Mouse (Mus musculus) heart, embryonic 11.5 days (tissue): Measurements from ENCODE around the gene Prss27. TPM values are rescaled to one million over a fixed set of nuclear protein-coding genes. Genes with fewer than 3 reads are reported as not detected.
A peak's percentile ranks its signal among the peaks of the same experiment; 100 is the strongest.

Experiments used
- ATAC-seq: fragments of 200-750 bp; cut with Nextera tagmentation; replicated peaks from 2 replicates; pipeline ENCODE4 v1.8.0; 2017; ENCODE audit warnings: moderate library complexity; ENCODE audit not compliant: insufficient number of reproducible peaks, low FRiP score, low TSS enrichment
- H3K27ac ChIP-seq: fragments of 300-500 bp; sonication (generic); 2 replicates; pipeline ENCODE4 v1.5.1; 2014; ENCODE audit warnings: mild to moderate bottlenecking, low read depth, low read length
- H3K27me3 ChIP-seq: fragments of 300-500 bp; sonication (generic); 2 replicates; pipeline ENCODE4 v1.6.1; 2014; ENCODE audit warnings: mild to moderate bottlenecking, low read length, mixed read lengths; ENCODE audit not compliant: control insufficient read depth, insufficient read depth
- H3K36me3 ChIP-seq: fragments of 300-500 bp; sonication (generic); 2 replicates; pipeline ENCODE4 v1.6.1; 2014; ENCODE audit warnings: mild to moderate bottlenecking, low read length, moderate library complexity, mixed read lengths; ENCODE audit not compliant: control insufficient read depth, insufficient read depth
- H3K4me1 ChIP-seq: fragments of 300-500 bp; sonication (generic); 2 replicates; pipeline ENCODE4 v1.6.1; 2014; ENCODE audit warnings: low read length; ENCODE audit not compliant: control insufficient read depth, insufficient read depth
- H3K4me2 ChIP-seq: fragments of 300-500 bp; sonication (generic); 2 replicates; pipeline ENCODE4 v1.6.1; 2014; ENCODE audit warnings: mild to moderate bottlenecking, moderate library complexity
- H3K4me3 ChIP-seq: fragments of 300-500 bp; sonication (generic); 2 replicates; pipeline ENCODE4 v1.5.1; 2014; ENCODE audit warnings: low read depth, low read length
- H3K9ac ChIP-seq: fragments of 300-500 bp; sonication (generic); 2 replicates; pipeline ENCODE4 v1.6.1; 2014; ENCODE audit warnings: mild to moderate bottlenecking, low read depth, low read length, moderate library complexity
- H3K9me3 ChIP-seq: fragments of 300-500 bp; sonication (generic); replicated peaks from 2 replicates; pipeline ENCODE4 v1.6.1; 2016; ENCODE audit warnings: low read length; ENCODE audit not compliant: control insufficient read depth
- WGBS: fragments of 180-500 bp; shearing (Covaris S2); extraction: QIAGEN DNeasy Blood & Tissue Kit; methylation state at CpG from one replicate; pipeline ENCODE4 v1.1.7; 2014; ENCODE audit not compliant: insufficient replicate concordance; 5-methylcytosine and 5-hydroxymethylcytosine counted together
- polyA plus RNA-seq: library from polyadenylated mRNA; unstranded; fragments of >200 nt; fragmentation: Nextera tagmentation; extraction: Ambion mirVana; gene quantifications from 2 replicates; pipeline ENCODE4 v1.2.1, GENCODE M21; 2014

Prss27 gene
- polyA plus RNA-seq, 1 experiment from 2014 or later: 0.37 TPM

DNA sequence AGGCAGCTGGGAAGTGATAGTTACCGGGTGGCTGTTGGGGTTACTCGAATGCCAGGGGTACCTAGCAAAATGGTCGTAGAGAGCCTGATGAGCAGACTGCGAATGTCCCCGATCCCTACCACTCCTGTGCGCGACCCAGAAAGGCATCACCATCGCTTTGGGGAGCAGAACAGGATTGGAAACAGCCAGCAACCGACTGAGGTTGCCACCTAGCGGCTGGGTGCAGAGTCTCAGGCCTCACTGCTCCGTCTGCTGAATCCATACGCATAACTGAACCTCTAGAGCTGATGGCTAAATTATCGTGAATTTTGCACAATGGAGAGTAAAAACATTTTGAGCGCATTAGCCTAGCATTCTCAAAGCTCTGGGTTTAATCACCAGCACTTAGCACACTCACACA lies 22.2 kb upstream of the Prss27 start:
- H3K27ac ChIP-seq: no peak overlapping the region
- H3K4me1 ChIP-seq: no peaks in the 10 kb centered on the region
- H3K27me3 ChIP-seq: no peaks in the 10 kb centered on the region
- WGBS: 22% methylated on average over 14 of the region's 14 CpGs
- H3K9me3 ChIP-seq: no peaks in the 10 kb centered on the region
- ATAC-seq: no peak
- H3K4me3 ChIP-seq: no peak overlapping the region
- no peak overlapping the region for H3K4me2 ChIP-seq
- no peak overlapping the region for H3K9ac ChIP-seq
- H3K36me3 ChIP-seq: no peaks in the 10 kb centered on the region

- ATAC-seq: no peak
- 69% methylated on average over 6 of the region's 6 CpGs for WGBS
- H3K9me3 ChIP-seq: no peaks in the 10 kb centered on the region
- H3K36me3 ChIP-seq: no peaks in the 10 kb centered on the region
- no peaks in the 10 kb centered on the region for H3K27me3 ChIP-seq
- no peak overlapping the region for H3K4me3 ChIP-seq
- H3K4me1 ChIP-seq: peaks cover 5% of the 10 kb centered on the region; the same call in 1 of the 2 replicates
- H3K9ac ChIP-seq: no peak overlapping the region
- H3K4me2 ChIP-seq: no peak overlapping the region
- no peak overlapping the region for H3K27ac ChIP-seq
These were observed 17.2 kb upstream of the Prss27 start for GRCm38 (mm10) chr17:24020696-24021095.

DNA sequence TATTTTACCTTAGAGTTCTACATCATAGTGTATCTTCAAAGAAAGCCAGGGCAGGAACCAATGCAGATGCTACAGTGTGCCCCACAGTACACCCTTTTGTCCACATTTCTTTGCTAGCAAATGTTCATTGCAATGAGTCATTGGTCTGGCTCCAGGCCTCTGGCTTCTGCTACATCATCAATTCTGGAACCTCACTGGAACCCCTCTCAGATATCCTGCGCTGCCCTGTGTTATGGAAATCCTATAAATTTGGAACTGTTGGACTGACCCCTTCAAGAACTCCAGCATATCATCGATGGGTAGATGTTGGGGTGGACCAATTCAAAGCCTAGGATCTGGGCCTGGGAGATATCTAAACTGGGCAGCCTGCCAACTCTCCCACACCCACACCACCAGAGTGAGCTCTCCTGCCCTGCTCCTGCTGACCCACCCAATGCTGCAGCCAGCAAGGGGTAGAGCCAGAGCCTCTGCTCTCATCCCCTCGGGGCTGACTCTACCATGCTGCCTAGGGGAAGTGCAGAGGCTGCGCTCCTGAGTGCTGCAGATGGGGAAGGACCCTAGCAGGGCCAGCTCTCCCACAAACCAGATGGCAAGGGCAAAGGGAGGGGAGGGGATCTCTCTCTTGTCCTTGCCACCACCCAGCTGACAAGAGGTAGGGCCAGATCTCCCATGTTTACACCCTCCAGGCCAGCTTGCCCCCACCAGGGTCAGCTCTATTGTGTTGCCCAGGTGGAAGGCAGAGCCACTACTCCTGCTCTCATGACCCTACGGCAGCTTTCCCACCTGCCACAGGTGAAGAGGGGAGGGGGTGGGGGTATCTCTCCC lies 16.4 kb upstream of the Prss27 start:
- no peak overlapping the region for H3K9ac ChIP-seq
- ATAC-seq: peak; percentile 49; the same call in 1 of the 2 replicates
- H3K4me2 ChIP-seq: no peak overlapping the region
- 46% methylated on average over 5 of the region's 5 CpGs for WGBS
- H3K27ac ChIP-seq: no peak overlapping the region
- H3K27me3 ChIP-seq: no peaks in the 10 kb centered on the region
- H3K4me1 ChIP-seq: peaks cover 5% of the 10 kb centered on the region; the same call in 1 of the 2 replicates
- no peaks in the 10 kb centered on the region for H3K9me3 ChIP-seq
- H3K4me3 ChIP-seq: no peak overlapping the region
- H3K36me3 ChIP-seq: no peaks in the 10 kb centered on the region

DNA sequence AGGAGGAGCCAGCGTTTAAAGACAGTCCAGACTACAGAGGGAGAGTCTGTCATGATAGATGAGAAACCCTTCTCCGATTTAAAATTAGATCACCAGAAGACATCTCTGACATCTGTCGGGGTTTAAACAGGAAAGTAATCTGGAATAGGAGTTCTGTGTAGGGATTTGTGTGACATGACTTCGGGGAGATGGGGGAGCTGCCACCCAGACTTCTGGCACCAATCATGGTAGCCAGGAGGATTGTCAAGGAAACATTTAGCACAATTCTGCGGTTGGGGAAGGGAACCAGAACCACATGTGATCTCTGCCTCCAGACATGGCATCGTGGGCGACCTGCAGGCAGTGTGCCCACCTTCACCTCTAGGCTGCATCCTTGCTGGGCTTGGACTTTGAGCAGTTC lies 8.5 kb upstream of the Prss27 start:
- Histone ChIP-seq H3K27me3 (no peaks in the 10 kb centered on the region), H3K36me3 (no peaks in the 10 kb centered on the region), H3K4me3 (no peak overlapping the region), H3K9ac (no peak overlapping the region), H3K27ac (no peak overlapping the region), H3K4me1 (no peaks in the 10 kb centered on the region), H3K9me3 (no peaks in the 10 kb centered on the region), H3K4me2 (no peak overlapping the region)
- 69% methylated on average over 7 of the region's 7 CpGs for WGBS
- no peak for ATAC-seq

DNA sequence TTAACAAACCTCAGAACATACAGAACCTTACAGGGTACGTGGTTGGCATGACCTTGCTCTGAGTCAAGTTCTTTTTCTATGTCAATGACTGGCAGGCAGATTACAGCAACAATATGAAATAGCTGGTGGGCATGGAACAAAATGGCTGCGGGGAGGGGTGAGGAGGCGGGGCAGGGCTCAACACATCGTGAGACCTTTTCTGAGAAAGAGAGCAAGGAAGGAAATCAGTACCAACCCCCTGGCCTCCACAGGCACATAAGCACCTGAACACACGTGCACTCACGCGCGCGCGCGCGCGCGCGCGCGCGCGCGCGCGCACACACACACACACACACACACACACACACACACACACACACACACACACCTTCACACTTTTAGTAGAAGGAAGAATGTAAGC lies 7.4 kb upstream of the Prss27 start:
- H3K27ac ChIP-seq: no peak overlapping the region
- WGBS: 84% methylated on average over 11 of the region's 22 CpGs
- no peaks in the 10 kb centered on the region for H3K4me1 ChIP-seq
- ATAC-seq: no peak
- no peaks in the 10 kb centered on the region for H3K27me3 ChIP-seq
- H3K9me3 ChIP-seq: no peaks in the 10 kb centered on the region
- H3K4me3 ChIP-seq: no peak overlapping the region
- H3K9ac ChIP-seq: no peak overlapping the region
- H3K4me2 ChIP-seq: no peak overlapping the region
- H3K36me3 ChIP-seq: no peaks in the 10 kb centered on the region

- WGBS: 37% methylated on average over 7 of the region's 7 CpGs
- H3K9ac ChIP-seq: no peak overlapping the region
- H3K36me3 ChIP-seq: no peaks in the 10 kb centered on the region
- H3K27ac ChIP-seq: peak overlapping the region; percentile 17; the same call in 1 of the 2 replicates
- H3K4me2 ChIP-seq: no peak overlapping the region
- H3K4me1 ChIP-seq: no peaks in the 10 kb centered on the region
- H3K9me3 ChIP-seq: no peaks in the 10 kb centered on the region
- no peak; the same call in 1 of the 2 replicates for ATAC-seq
- no peaks in the 10 kb centered on the region for H3K27me3 ChIP-seq
- no peak overlapping the region for H3K4me3 ChIP-seq
These were observed 2.9 kb upstream of the Prss27 start for GRCm38 (mm10) chr17:24035087-24035486.

GRCm38 (mm10) chr17:24036954-24037353 lies 990 bp upstream of the Prss27 start:
- no peaks in the 10 kb centered on the region for H3K27me3 ChIP-seq
- no peak overlapping the region for H3K4me2 ChIP-seq
- no peak overlapping the region for H3K4me3 ChIP-seq
- H3K27ac ChIP-seq: no peak overlapping the region
- 64% methylated on average over 6 of the region's 6 CpGs for WGBS
- H3K36me3 ChIP-seq: no peaks in the 10 kb centered on the region
- H3K9ac ChIP-seq: no peak overlapping the region
- no peaks in the 10 kb centered on the region for H3K9me3 ChIP-seq
- no peak for ATAC-seq
- H3K4me1 ChIP-seq: no peaks in the 10 kb centered on the region

DNA sequence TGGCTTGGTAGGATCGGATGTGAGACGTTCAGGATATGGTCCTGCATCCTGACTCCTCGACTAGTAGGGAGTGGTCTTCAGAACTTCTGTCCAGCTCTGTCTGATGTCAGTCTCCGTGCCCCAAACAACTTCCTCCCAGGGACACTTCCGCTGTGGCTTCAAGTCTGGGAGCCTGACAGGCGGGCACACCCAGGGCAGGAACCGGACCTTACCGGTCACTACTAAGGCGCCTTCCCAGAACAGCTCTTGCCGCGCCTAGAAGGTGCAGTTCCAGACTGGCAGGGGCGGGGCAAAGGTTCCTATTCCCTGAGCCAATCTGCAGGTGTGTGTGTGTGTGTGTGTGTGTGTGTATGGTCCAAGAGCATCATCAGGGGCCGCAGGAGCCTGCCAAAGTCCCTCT lies 584 bp upstream of the Prss27 start:
- H3K4me2 ChIP-seq: no peak overlapping the region
- H3K4me1 ChIP-seq: no peaks in the 10 kb centered on the region
- H3K36me3 ChIP-seq: no peaks in the 10 kb centered on the region
- no peak overlapping the region for H3K9ac ChIP-seq
- no peaks in the 10 kb centered on the region for H3K9me3 ChIP-seq
- H3K27me3 ChIP-seq: no peaks in the 10 kb centered on the region
- H3K27ac ChIP-seq: no peak overlapping the region
- no peak for ATAC-seq
- 76% methylated on average over 13 of the region's 13 CpGs for WGBS
- no peak overlapping the region for H3K4me3 ChIP-seq

- WGBS: 64% methylated on average over 5 of the region's 5 CpGs
- ATAC-seq: no peak
- H3K9me3 ChIP-seq: no peaks in the 10 kb centered on the region
These were observed 6.5 kb downstream of the Prss27 start for GRCm38 (mm10) chr17:24044482-24044881.

More at GRCm38 (mm10) chr17:24044482-24044881, 6.5 kb downstream of the Prss27 start:
- peaks cover 6% of the 10 kb centered on the region; the same call in 1 of the 2 replicates for H3K36me3 ChIP-seq
- no peak overlapping the region for H3K27ac ChIP-seq
- no peaks in the 10 kb centered on the region for H3K27me3 ChIP-seq
- no peak overlapping the region for H3K4me2 ChIP-seq
- H3K4me1 ChIP-seq: no peaks in the 10 kb centered on the region
- H3K4me3 ChIP-seq: no peak overlapping the region
- H3K9ac ChIP-seq: no peak overlapping the region
